Mouse (Mus musculus) stomach, postnatal 0 days (tissue): ENCODE data around the gene Lclat1.

ENCODE experiments used
- CTCF ChIP-seq: IDR thresholded peaks from 2 replicates; pipeline ENCODE4 v1.5.1; 2016; ENCODE audit warnings: antibody characterized with exemption, low read depth, mild to moderate bottlenecking, moderate library complexity
- EP300 ChIP-seq: optimal IDR thresholded peaks from 2 replicates; pipeline ENCODE3; 2016; ENCODE audit warnings: antibody characterized with exemption

- TF ChIP-seq CTCF (no peak), EP300 (no peak)
Observed at GRCm38 (mm10) chr17:73250488-73251141, 142.8 kb downstream of the Lclat1 start.
